Mouse (Mus musculus) C2C12 (cell line): ENCODE data around the gene Uqcr10.

Experiments
- CEBPB ChIP-seq: IDR thresholded peaks from one replicate; pipeline ENCODE4 v1.6.1; 2011; ENCODE audit warnings: low read depth, mild to moderate bottlenecking, control low read depth, moderate library complexity
- CTCF ChIP-seq: IDR thresholded peaks from one replicate; pipeline ENCODE4 v1.5.1; 2011; ENCODE audit not compliant: control insufficient read depth, insufficient read depth, insufficient read length
- FOSL1 ChIP-seq: IDR thresholded peaks from one replicate; pipeline ENCODE4 v1.8.0; 2011; ENCODE audit warnings: mild to moderate bottlenecking, low read length; ENCODE audit not compliant: poor library complexity, insufficient read depth, severe bottlenecking
- MAX ChIP-seq: IDR thresholded peaks from one replicate; pipeline ENCODE4 v1.6.1; 2011; ENCODE audit warnings: mild to moderate bottlenecking, control low read depth
- MYOD1 ChIP-seq: IDR thresholded peaks from one replicate; pipeline ENCODE4 v1.6.1; 2011; ENCODE audit warnings: low read depth; ENCODE audit not compliant: control insufficient read depth, insufficient read length
- MYOG ChIP-seq: IDR thresholded peaks from one replicate; pipeline ENCODE4 v1.6.1; 2011; ENCODE audit not compliant: control insufficient read depth, insufficient read length; ENCODE audit errors: extremely low read depth
- USF1 ChIP-seq: IDR thresholded peaks from one replicate; pipeline ENCODE4 v1.6.1; 2011; ENCODE audit warnings: low read depth, mild to moderate bottlenecking, control low read depth, moderate library complexity

GRCm38 (mm10) chr11:4736355-4736754 lies 32.2 kb upstream of the Uqcr10 start:
- TF ChIP-seq MAX (no peak), USF1 (no peak), CTCF (no peak), FOSL1 (no peak), MYOD1 (no peak), MYOG (no peak), CEBPB (no peak)
